ENCODE assay signal across 10 mouse cellular contexts in the genomic region with DNA sequence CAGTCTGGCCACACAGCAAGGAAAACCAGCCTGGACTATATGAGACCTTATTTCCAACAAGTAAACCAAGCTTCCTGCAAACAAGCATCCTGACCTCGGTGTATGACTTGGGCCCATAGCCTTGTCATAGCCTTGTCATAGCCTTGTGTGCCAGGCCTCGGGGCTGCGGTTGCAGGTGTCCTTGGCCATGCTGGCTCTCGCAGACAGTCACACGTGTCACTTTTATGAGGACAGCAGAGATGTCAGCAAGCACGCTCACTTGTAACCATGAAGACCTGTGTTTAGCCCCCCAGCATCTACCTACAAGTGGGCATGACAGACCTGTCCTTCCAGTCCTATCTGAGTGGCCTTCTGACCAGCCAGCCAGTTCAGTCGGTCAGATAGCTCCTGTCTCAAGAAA.
"Had no signal": no experiment of that assay in that cellular context is flagged by ENCODE, and none has a peak within 500 bp of the region (broad histone marks: within the 10 kb centered on the region; RNA-seq: fewer than 3 reads in every experiment).

No protein-coding gene starts in this region.

- H3K27ac ChIP-seq: limb, embryonic 10.5 days; liver, embryonic 12.5 days; midbrain, embryonic 13.5 days; neural tube, embryonic 15.5 days had no signal

- H3K27me3 ChIP-seq: liver, embryonic 12.5 days; midbrain, embryonic 13.5 days; neural tube, embryonic 15.5 days had no signal

- ATAC-seq: liver, embryonic 12.5 days; liver, postnatal 0 days; midbrain, embryonic 13.5 days had no signal

- H3K4me1 ChIP-seq: limb, embryonic 10.5 days; liver, embryonic 12.5 days; midbrain, embryonic 13.5 days; neural tube, embryonic 15.5 days had no signal

- DNase-seq: kidney, adult 11 months; kidney, postnatal 14 days; liver, postnatal 0 days; lung, postnatal 36 days; thymus, postnatal 36 days had no signal

- H3K4me3 ChIP-seq: limb, embryonic 10.5 days; liver, embryonic 12.5 days; midbrain, embryonic 13.5 days; myocyte; neural tube, embryonic 15.5 days had no signal
